Mouse (Mus musculus): ENCODE results near the gene Zfp57. TPM values are rescaled to one million over a fixed set of nuclear protein-coding genes. Genes with fewer than 3 reads are reported as not detected.

Gene Zfp57
- polyA plus RNA-seq (2012; ENCODE audit: insufficient read depth, low replicate concordance): 3.5 TPM in 1 of 2 replicates, not detected in the other

- no peak within 1 kb of the TSS for H3K4me3 ChIP-seq (replicated peaks)
- no peaks in the 10 kb centered on the region for H3K9me3 ChIP-seq
- TF ChIP-seq GATA1 (IDR thresholded peaks at IDR 0.05; ENCODE audit: borderline replicate concordance, low read length) (no peak), FLI1 (IDR thresholded peaks at IDR 0.05; ENCODE audit: low read length) (no peak)
- H3K4me1 ChIP-seq: peaks cover 35% of the 10 kb centered on the region
- H3K36me3 ChIP-seq (replicated peaks; ENCODE audit: low read length): no peaks in the 10 kb centered on the region
- peaks cover 19% of the 10 kb centered on the region for H3K27me3 ChIP-seq (replicated peaks)
Observed at GRCm38 (mm10) chr17:37000863-37001262, at the start of gene Zfp57. Gene Zfp57 (plus strand): TSS chr17:37001163.

GRCm38 (mm10) chr17:36952631-36953030 is 48.3 kb upstream of the Zfp57 start:
- H3K4me3 ChIP-seq (replicated peaks): no peak overlapping the region
- TF ChIP-seq GATA1 (IDR thresholded peaks at IDR 0.05; ENCODE audit: borderline replicate concordance, low read length) (no peak), FLI1 (IDR thresholded peaks at IDR 0.05; ENCODE audit: low read length) (no peak)
- H3K9me3 ChIP-seq: no peaks in the 10 kb centered on the region
- H3K27me3 ChIP-seq (replicated peaks): peaks cover 2% of the 10 kb centered on the region
- H3K36me3 ChIP-seq (replicated peaks; ENCODE audit: low read length): peaks cover 63% of the 10 kb centered on the region
- H3K4me1 ChIP-seq: peaks cover 35% of the 10 kb centered on the region

- TF ChIP-seq FLI1 (IDR thresholded peaks at IDR 0.05; ENCODE audit: low read length) (no peak), GATA1 (IDR thresholded peaks at IDR 0.05; ENCODE audit: borderline replicate concordance, low read length) (no peak)
- Histone ChIP-seq H3K9me3 (no peaks in the 10 kb centered on the region), H3K27me3 (replicated peaks) (no peaks in the 10 kb centered on the region), H3K4me1 (peaks cover 35% of the 10 kb centered on the region), H3K4me3 (replicated peaks) (no peak overlapping the region), H3K36me3 (replicated peaks; ENCODE audit: low read length) (peaks cover 60% of the 10 kb centered on the region)
Observed at GRCm38 (mm10) chr17:36953062-36953461, 47.9 kb upstream of the Zfp57 start.

GRCm38 (mm10) chr17:36957999-36958743 is 42.8 kb upstream of the Zfp57 start, which contains the start of the genes Znrd1 and Znrd1as:
Gene Znrd1 (minus strand): TSS chr17:36958559.
Gene Znrd1as (plus strand): TSS chr17:36958592.
- no peaks in the 10 kb centered on the region for H3K27me3 ChIP-seq (replicated peaks)
- TF ChIP-seq FLI1 (IDR thresholded peaks at IDR 0.05; ENCODE audit: low read length) (no peak), GATA1 (IDR thresholded peaks at IDR 0.05; ENCODE audit: borderline replicate concordance, low read length) (no peak)
- H3K4me3 ChIP-seq (replicated peaks): peak within 1 kb of the TSS; percentile 96
- H3K9me3 ChIP-seq: no peaks in the 10 kb centered on the region
- H3K36me3 ChIP-seq (replicated peaks; ENCODE audit: low read length): peaks cover 38% of the 10 kb centered on the region
- peaks cover 21% of the 10 kb centered on the region for H3K4me1 ChIP-seq

- Histone ChIP-seq H3K36me3 (replicated peaks; ENCODE audit: low read length) (peaks cover 31% of the 10 kb centered on the region), H3K9me3 (no peaks in the 10 kb centered on the region), H3K4me3 (replicated peaks) (peak overlapping the region; percentile 96), H3K4me1 (peaks cover 21% of the 10 kb centered on the region), H3K27me3 (replicated peaks) (no peaks in the 10 kb centered on the region)
- no peak for TF ChIP-seq FLI1 (IDR thresholded peaks at IDR 0.05; ENCODE audit: low read length)
- TF ChIP-seq GATA1 (IDR thresholded peaks at IDR 0.05; ENCODE audit: borderline replicate concordance, low read length): no peak
Observed at GRCm38 (mm10) chr17:36958884-36959283, 42.1 kb upstream of the Zfp57 start.

GRCm38 (mm10) chr17:36961125-36961524 is 39.8 kb upstream of the Zfp57 start:
- TF ChIP-seq GATA1 (IDR thresholded peaks at IDR 0.05; ENCODE audit: borderline replicate concordance, low read length) (no peak), FLI1 (IDR thresholded peaks at IDR 0.05; ENCODE audit: low read length) (no peak)
- no peaks in the 10 kb centered on the region for H3K27me3 ChIP-seq (replicated peaks)
- H3K4me3 ChIP-seq (replicated peaks): no peak overlapping the region

GRCm38 (mm10) chr17:36966875-36967274 is 34.1 kb upstream of the Zfp57 start:
- Histone ChIP-seq H3K4me1 (peaks cover 26% of the 10 kb centered on the region), H3K4me3 (replicated peaks) (no peak overlapping the region), H3K27me3 (replicated peaks) (peaks cover 27% of the 10 kb centered on the region), H3K9me3 (no peaks in the 10 kb centered on the region), H3K36me3 (replicated peaks; ENCODE audit: low read length) (peaks cover 16% of the 10 kb centered on the region)
- no peak for TF ChIP-seq FLI1 (IDR thresholded peaks at IDR 0.05; ENCODE audit: low read length)
- no peak for TF ChIP-seq GATA1 (IDR thresholded peaks at IDR 0.05; ENCODE audit: borderline replicate concordance, low read length)

More at GRCm38 (mm10) chr17:36961125-36961524, 39.8 kb upstream of the Zfp57 start:
- Histone ChIP-seq H3K36me3 (replicated peaks; ENCODE audit: low read length) (peaks cover 26% of the 10 kb centered on the region), H3K4me1 (peaks cover 21% of the 10 kb centered on the region), H3K9me3 (no peaks in the 10 kb centered on the region)

GRCm38 (mm10) chr17:36970316-36970890 is 30.6 kb upstream of the Zfp57 start:
- H3K27me3 ChIP-seq (replicated peaks): peaks cover 44% of the 10 kb centered on the region
- peaks cover 3% of the 10 kb centered on the region for H3K36me3 ChIP-seq (replicated peaks; ENCODE audit: low read length)
- H3K4me1 ChIP-seq: peaks cover 43% of the 10 kb centered on the region
- no peaks in the 10 kb centered on the region for H3K9me3 ChIP-seq
- TF ChIP-seq FLI1 (IDR thresholded peaks at IDR 0.05; ENCODE audit: low read length) (no peak), GATA1 (IDR thresholded peaks at IDR 0.05; ENCODE audit: borderline replicate concordance, low read length) (no peak)
- no peak overlapping the region for H3K4me3 ChIP-seq (replicated peaks)

- no peak overlapping the region for H3K4me3 ChIP-seq (replicated peaks)
- TF ChIP-seq GATA1 (IDR thresholded peaks at IDR 0.05; ENCODE audit: borderline replicate concordance, low read length) (no peak), FLI1 (IDR thresholded peaks at IDR 0.05; ENCODE audit: low read length) (no peak)
- peaks cover 50% of the 10 kb centered on the region for H3K27me3 ChIP-seq (replicated peaks)
- no peaks in the 10 kb centered on the region for H3K9me3 ChIP-seq
- H3K4me1 ChIP-seq: peaks cover 41% of the 10 kb centered on the region
- no peaks in the 10 kb centered on the region for H3K36me3 ChIP-seq (replicated peaks; ENCODE audit: low read length)
Observed at GRCm38 (mm10) chr17:36971172-36971850, 29.7 kb upstream of the Zfp57 start.
